Mouse (Mus musculus) urinary bladder, postnatal 36 days (tissue): ENCODE results near the gene Vcan.
"Not testable (repeated sequence)": the region's sequence is repeated elsewhere in the genome, so short reads cannot be mapped to it uniquely, and the experiment has no call there.

Experiments used
- DNase-seq, 2 experiments: peaks; one replicate each; pipeline ENCODE4 v3.0.0; 2022; ENCODE audit warnings: low spot score in 2 of 2, mixed read lengths in 1 of 2

Gene Vcan

DNA sequence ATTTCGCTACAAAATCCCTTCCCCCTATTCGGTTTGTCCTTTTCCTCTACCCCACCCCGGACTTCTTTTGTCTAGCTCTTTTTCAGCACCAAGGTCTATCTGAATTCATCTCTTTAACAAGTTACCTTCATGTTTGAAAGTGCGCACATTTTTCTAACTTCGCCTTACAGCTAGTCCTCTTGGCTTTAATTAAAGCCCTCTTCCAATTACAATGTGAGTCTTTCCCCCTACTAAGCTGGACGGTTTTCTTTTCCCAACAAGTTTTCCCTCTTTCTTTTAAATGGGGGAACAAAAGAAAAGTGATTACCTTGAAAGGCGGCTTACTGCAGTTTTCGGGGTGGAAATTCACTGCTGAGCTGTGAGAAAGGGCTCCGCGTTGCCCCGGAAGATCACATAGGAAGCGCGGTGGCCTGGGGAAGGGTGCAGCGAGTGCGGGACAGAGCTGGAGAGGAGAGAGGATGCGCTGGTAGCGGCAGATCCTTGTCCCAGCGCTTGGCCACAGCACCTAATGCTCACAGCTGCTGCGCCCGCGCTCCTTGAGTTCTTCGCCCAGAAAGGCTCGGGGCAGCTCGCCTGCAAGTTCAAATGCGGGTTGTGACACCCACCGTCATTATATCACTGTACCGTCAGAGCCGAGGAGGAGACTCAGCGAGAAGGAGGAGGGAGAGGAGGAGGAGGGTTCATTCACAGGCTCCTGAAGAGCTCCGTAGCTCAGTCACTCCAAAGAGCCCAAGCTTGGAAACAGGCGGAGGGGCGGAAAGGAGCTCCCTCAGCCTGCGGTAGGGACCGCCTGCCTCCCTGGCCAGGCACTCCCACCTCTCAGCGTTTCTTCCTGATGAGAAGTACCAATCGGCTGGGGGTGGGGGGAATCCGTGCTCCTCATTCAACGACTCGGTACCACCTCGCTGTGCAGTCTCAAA is at the start of gene Vcan:
Vcan (minus strand) TSS at position 744 of the 920 bp plus-strand sequence.
- DNase-seq = peak; percentile 19 to 27

DNA sequence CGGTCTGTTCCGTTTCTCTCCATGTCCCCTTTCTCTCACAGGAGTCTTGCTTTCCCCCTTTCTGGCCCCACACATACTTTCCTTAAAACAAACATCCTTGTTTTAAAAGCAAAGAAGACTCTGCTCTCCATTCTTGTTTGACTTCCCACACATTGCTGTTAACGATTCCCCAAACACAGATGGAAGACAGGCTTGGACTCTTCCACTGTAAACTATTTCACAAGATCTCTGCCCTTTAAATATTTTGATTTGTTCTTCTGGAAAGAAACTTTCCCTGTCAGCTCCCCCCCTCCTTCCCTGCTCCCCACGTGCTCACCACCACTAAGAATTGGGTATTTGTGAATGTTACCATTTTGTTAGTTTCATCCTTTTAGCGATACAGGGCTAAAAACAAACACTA is 49.2 kb upstream of the Vcan start:
- DNase-seq = no peak

DNA sequence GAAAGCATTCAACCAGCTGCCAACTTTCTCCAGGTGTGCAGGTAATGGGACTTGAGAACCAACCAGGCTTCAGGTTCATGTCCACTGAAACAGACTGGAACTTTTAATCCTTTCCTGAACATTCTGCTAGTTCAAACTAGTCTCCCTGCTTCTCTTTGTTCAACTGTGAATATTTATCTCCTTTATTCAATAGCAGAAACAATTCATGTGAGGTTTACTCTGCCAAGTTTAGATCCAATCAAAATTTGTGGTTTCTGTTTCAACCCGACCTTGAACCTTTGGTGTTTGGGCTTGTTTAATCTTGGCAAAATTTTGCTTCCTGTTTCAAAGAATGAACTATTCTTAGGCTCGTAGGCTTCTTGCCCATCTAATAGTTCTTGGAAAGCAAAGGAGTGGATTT is 40.6 kb upstream of the Vcan start:
- DNase-seq = no peak

DNA sequence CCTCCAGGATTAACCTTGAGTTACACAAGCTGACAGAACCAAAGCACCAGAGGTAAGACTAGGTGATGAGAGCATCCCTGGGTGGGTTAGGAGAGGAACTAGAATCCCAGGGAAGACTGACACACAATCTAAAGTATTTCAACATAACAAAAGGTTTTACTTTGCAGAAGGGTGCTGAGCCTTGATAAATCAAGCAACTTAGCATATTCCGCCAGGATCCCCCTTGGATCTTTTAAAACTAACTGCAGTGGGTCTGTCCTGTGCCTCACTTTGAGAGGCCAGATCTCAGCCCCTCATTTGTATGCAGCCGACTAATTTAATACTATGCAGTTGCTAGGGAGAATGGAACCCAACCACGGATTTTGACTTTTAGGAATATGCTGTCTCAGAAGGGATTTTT is 38.0 kb upstream of the Vcan start:
- no peak for DNase-seq

DNA sequence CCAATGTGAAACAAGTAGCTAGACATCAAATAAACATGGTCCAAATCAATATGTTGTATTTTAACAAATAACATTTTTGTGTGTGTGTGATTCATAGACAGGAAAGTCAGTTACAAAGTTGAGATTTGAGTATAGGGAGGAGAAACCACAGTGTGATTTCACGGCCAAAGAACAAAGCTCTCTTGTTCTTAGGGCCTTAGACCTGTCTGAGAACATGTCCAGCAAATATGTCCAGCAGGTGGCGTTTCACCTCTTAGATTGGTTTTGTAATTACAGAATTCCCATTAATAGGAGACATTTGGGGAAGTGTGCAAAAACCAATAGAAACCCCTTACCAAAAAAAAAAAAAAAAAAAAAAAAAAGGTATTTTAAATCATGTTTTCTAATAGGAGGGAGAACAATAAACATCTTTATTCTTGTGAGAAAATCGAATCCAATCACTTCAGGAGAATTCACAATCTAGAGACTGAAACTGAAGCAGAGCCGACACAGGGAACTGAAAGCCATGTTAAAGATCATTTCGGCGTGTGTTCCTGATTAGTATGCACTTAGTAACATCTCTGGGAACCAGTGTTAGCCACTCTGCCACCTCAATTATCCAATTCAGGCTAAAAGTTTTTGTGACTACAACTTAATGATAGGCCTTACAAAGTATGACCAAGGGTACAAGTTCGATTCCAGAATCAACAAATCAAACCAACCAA is 37.1 kb upstream of the Vcan start:
- DNase-seq = peak; percentile 45 to 46

DNA sequence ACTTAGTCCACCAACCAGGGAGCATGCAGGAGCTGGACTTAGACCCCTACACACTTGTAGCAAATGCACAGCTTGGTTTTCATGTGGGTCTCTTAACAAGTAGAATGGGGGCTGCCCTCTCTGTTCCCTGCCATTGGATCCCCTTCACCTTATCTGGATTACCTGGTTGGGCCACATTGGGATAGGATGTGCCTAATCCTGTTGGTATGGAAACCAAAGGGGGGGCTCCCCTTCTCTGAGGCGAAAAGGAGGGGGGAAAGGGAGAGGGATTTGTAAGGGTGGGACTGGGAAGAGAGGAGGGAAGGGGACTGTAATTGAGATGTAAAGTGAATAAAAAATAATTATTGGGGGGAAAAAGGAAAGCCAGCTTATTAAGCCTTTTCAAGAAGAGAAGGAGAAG is 35.5 kb upstream of the Vcan start:
- no peak for DNase-seq

DNA sequence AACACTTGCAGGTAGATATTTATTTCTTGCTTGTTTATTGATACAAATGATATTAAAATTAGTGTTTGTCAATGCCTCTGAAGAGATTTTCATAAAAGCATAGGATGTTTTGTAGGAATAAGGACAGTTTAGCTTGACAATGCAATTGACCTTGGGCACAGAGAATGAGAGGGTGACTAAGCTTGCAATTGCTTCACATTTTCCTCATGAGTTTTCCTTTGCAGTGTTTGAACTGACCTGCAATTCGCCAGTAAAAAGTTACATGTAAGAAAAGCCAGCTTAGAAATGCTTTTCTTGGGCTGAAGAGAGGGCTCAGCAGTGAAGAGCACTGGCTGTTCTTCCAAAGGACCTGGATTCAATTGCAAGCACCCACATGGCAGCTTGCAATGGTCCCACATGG is 34.8 kb upstream of the Vcan start:
- DNase-seq = no peak

DNA sequence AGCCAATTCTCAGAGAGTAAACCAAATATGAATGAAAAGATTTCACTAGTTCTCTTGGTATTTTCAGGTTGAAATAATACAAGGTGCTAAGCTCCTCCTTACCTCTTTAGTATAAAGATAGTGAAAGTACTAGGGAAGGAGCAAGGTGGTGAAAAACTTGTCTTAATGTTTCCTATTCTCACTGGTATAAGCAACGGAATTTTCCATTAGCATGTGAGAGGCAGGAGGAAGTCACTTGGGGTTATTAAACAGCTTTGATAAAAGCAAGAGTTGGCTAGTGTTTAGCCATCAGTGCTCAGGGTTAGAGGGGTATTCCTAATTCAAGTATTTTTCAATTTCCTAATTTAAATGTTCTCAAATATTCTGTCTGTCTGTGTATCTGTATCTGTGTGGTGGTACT is 24.2 kb upstream of the Vcan start:
- no peak for DNase-seq

DNA sequence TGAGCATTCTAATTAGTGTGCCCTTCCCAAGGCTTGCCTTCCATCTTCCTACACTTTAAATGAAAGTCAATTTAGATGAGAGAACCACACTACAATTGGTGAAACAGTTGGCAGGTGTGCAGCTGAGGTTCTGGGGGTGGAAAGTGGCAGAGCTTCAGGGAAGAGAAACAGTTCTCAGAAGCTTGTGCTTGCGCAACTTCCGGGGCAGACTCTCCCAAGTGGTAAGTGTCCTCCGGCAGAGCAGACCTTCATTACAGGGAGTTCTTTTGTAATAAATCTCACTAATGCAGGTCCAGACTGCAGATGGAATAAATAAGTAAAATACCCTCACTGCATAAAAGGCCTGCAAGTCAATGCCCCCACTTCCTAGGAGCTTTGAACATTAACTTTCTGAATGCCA is 23.7 kb upstream of the Vcan start:
- no peak for DNase-seq

DNA sequence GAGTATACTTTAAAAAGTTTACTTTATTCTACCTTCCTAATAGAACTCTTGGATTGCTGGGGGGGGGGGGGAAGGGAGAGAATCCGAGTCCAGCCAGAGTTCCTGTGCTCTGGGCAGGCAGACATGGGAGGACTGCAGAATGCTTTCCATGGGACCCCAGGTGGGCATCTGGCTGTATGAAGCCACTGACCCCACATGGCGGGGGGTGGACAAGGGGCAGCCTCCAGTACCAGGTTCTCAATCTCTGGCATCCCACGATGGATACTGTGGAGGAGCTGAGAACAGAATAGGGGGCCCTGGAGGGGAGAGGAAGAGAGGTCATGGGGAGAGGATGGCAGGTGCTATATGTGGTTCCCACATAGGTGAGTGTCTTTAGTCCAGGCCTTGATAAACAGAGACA is 20.0 kb upstream of the Vcan start:
- no peak for DNase-seq

DNA sequence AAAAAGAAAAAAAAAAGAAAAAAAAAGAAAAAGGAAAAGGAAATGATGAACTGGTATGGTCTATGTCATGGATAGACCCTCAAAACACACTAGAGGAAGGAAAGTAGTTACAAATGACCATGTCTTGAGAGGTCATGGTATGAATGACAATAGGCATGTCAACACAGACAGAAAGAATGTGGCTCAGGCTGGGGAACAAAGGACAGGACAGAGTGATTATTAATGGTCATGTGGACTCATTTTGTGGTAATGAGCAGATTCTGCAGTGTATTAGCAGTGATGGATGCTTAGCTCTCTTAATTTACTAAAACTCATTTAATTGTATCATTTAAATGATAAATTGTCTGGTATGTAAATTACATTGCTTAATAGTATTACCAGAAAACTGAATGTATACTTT is 14.0 kb upstream of the Vcan start:
- DNase-seq = no peak

DNA sequence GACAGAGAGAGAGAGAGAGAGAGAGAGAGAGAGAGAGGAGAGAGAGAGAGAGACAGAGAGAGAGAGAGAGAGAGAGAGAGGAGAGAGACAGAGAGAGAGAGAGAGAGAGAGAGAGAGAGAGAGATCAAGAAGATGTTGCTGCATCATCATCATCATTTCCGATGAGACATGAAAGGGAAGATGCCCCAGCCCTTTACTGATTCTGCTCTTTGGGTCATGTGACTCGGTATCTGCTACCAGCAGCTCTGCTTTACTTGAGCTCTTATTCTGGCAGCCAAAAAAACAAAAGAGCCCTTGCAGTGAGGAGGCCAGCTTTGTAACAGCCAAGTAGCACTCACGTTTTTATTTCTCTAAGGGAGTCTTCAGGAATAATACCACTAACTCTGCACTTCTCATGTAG is 8.3 kb upstream of the Vcan start:
- DNase-seq = not testable (repeated sequence)

DNA sequence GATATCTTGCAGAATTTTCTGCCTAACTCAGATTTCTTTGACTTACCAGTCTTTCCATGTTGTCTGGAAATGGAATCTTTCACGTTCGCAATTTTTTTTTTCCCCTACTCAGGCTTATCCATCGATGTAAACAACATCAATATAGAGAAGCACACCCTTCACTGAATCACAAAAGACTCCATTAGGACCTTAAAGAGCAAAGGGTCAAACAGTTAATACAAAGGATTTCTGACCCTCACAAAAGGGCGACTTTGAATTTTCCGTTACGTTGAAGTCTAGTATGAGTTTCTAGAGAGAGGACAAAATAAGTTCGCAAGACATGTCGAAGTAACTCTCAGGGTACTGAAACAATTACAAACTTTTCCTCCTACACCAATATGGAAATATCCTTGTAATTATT is 892 bp upstream of the Vcan start:
- no peak for DNase-seq

DNA sequence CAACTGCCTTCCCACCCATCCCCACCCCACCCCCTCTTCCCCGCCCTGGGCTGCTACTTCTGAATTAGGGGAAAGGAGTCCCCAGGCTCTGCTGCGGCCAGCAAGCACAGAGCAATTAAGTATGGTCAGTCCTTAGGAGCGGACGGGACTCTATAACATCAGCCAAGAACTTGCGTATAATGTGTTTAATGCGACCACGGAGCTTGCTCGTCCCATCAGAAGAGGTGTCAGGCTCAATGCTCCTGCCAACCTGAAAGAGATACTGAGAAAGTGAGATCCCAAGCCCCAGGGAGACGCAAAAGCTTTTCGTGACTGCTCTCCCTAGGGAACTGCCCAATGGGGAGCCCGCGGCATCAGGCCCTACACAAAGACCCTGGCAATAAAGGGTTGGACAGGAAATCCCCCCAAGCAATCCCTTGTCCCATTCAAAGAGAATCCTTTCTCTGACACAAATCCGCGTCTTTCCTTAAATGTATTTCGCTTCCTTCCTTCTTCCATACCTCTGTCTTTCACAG is 434 bp upstream of the Vcan start:
- DNase-seq = no peak

DNA sequence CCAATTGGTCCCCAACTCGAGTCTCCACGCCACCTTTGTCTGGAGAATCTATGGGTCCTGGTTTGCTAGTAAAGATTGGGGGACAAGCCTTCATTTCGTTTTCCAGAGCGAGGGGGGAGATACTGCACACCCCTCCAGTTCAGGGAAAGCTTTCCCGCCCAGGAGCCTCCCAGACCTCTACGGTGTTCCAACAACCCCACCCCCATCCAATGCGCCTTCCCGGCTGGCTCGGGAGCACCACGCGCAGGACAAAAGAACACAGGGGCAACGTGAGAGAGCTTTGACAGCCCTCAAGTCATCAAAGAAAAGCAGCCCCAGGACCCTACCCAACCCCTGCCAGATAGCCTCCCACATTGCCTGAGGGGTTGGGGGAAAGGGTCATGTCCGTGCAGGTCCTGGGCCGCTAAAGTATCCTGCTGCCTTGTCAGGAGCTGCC is 1.2 kb downstream of the Vcan start:
- peak in 1 of 2 experiments; percentile 19 for DNase-seq

DNA sequence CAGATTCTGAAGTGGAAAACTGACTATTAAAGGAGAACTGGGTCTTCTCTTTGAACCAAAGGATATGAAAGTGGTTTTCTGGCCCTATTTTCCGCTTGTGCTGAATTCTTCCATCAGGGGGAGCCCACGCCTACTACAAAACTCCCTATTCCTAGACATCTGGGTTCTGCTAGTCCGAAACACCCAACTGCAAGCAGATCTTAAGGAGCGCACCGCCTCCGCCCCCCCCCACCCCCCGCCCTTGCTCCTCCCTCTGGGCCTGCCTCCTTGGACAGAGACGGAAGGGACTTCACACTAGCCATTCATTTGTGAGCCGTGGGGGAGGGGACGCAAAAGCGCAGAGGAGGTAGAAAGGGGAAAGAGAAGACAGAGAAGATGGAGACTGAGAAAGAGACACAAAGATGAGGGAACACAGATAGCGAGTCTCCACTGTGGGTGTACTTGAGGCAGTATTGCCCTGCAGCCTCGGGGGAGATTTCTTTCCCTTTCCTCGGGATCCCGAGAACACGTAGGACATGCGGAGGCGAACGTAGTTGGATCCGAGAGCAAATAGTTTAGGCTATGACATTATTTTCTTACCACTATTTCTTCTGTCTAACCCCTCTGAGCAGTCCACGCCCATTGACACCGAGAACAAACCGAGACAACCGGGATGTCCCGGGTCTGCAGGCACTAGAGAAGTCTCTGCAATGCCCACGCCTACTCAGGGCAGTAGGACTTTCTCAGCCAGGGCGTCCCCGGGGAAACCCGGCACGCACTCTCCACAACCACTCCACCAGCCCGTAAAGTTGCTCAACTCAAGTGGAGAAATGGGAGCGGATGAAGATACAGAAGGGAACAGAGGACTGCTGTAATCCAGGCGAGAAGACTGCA is 1.8 kb downstream of the Vcan start:
- DNase-seq = peak; percentile 44 to 63

DNA sequence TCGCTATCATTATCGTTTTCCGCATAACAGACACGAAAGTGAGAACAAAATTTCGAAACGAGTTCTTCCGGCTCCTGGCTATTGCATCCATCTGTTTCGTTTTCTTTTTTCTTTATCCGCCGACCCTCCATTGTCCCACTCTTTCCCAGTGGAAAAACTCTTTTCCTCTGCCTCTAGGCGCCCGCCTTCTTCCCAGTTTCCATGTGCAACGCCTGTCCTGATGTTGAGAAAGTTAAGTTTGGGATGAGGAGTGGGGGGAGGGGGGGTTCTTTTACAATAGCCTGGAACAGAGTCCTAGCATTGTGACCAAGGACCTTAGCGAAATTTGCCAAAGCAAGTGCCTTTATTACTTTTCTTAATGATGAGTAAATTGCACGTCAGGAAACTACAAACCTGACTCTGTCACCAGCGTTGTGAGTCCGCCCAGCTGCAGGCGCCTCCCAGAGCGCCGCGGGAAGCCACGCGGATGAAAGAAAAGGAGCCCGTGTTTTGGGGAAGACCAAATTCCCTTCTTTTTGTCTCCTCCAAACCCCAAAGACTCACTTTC is 2.5 kb downstream of the Vcan start:
- no peak for DNase-seq

DNA sequence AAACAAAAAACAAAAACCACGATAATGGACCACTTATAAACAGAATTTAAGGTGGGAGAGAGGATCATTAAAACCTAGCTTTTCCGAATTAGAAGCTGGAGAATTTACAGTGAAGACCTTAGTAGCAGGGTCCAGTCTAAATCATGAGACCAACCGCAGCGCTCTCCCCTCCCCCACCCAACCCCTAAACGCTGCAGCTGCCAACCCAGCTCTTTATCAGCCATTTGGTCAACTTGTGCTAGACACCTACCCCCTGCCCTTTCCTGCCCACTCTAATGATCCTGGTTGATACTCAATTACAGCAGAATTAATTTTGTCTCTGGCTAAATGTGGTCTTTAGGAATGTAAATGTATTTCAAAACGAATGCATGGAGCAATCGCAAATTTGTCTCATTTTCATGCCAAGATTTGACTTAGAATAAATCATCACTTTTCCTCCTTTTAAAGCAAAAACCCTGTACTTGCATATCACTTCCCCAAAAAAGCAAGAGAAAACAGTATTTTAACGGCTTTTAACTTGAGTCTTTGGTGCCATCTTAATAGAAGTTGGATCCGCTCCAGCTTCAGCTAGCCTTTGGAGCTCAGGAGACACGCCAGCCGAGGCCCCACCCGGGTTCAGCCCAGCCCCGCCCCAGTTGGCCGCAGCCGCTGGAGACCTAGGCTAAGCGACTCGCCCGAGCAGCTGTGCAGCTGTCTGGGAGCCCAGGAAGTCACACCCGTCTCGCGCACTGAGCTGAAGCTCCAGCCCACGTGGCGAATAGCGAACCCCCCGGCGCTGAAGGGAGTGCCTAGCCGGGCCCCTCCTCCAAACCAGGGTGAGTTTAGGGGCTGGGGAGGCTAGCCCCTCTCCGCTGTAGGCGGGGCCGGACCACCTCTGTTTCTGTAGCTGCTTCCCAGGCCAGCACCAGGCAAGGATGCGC is 3.3 kb downstream of the Vcan start:
- DNase-seq = peak; percentile 69 to 83

DNA sequence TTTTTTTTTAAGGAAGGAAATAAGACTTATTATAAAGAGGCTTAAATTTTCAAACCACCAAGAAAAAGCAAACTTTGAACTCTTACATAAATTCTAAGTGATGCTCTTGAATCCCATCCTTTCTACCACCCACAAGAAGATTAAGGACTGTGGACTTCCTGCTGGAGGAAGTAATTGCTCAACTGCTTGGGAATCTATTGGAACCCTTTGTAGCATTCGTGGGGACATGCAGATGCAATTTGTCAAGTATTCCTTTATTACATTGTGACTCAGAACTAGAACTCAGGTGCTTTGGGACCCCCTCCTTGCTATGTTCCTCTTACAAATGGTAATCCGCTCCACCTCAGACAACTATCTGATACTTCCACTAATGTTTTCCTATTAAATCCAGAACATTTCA is 4.0 kb downstream of the Vcan start:
- no peak for DNase-seq

DNA sequence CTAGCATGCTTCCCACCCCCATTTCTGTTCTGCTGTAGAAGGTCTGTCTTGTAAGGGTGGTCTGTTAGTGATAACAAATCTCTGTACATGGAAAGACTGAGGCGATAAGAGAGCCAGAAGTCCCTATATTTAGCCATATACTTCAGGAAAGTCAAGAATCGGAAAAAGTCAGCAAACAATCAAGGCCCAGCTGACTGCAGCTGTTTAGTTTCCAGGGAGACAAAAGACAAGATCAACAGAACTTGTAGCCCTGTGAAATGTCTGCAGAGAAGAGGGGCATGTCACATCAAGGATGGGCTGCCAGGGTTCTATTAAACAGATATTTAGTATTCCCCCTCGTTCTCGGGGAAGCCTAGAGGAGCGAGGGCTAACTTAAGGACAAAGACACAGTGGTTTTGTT is 7.2 kb downstream of the Vcan start:
- no peak for DNase-seq

DNA sequence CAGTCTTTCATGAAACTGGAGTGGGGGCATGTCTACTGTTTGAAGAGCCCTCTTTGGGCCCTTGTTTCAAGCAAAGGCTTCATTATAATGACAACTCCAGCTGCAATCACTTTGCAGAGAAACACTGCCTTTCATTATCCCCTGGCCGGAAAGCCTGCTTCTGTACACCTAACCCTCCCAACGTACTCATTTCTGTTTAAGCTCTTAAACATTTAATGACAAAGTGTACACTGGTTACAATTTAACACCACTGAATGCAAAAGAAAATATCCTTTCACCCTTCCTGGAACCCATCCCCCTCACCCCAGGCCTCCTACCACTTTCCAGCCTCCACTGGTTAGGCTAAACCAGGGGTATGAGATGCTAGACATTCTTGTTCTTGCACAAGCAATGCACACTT is 15.8 kb downstream of the Vcan start:
- DNase-seq = no peak
